Mouse (Mus musculus) spleen, adult 2 months (tissue): ENCODE data around the gene Selenov.

Experiments
- CTCF ChIP-seq: fragments of 200-500 bp; IDR thresholded peaks from 2 replicates; pipeline ENCODE4 v1.5.1; 2011; ENCODE audit warnings: mild to moderate bottlenecking, inconsistent platforms; ENCODE audit not compliant: insufficient read depth, insufficient read length, insufficient replicate concordance; ENCODE audit errors: extremely low read depth
- POLR2A ChIP-seq: fragments of 200-500 bp; IDR thresholded peaks from 2 replicates; pipeline ENCODE4 v1.6.1; 2011; ENCODE audit warnings: low read depth, low read length, inconsistent platforms

DNA sequence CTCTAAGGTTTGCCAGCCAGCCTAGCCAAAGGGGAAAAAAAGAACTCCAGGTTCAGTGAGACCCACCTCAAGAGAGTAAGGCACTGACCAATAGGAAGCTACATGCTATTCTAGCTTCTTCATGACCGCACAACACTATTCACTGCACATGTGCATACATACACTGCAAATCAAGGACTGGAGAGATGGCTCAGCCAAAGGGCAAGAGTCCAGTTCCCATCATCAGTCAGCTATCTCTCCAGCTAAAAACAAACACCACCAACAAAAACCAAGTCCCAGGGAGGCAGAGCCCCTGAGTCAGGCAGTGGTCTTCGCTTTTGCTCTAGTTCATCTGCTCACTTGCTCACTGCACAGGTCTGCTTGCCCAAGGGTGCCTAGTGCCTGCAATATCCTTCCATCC is 37.3 kb upstream of the Selenov start:
- TF ChIP-seq POLR2A = no peak
- no peak for TF ChIP-seq CTCF
